20 mouse cellular contexts compared by ENCODE assay signal in the genomic region with DNA sequence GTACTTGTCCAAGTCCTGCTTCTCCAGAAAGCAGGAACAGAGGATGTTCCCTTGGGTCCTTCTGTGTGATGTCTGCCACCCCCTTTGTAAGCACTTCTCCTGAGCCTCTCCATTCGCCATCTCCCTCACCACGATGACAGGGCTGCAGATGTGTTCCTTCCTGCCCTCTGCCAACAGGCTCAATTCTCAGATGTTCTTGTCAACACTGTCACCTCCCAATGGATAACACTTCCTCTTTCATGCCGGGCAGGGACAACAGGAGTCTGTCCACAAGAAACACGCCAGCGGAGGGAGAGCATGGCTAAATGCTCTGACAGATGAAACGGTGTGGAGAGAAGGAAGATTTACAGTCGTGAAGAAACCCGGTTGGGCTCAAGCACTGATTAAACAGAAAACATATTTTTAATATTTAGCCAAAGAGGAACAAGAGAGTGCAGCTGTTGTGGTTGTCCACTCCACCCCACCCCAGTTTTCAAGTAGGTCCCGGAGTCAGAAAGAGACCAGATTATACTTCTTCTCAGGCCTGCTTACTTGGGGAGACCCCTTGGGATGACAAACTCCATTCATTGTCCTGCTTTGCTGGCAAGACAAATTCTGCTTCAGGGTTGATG. TPM values are rescaled to one million over a fixed set of nuclear protein-coding genes. Genes with fewer than 3 reads are reported as not detected.
DNase-seq lines count a peak whose midpoint lies in the region; ATAC-seq lines count a peak whose summit lies in the region.
"Had no signal": no experiment of that assay in that cellular context is flagged by ENCODE, and none has a peak within 500 bp of the region (broad histone marks: within the 10 kb centered on the region; RNA-seq: fewer than 3 reads in every experiment).

No protein-coding gene starts in this region.

- no peak overlapping the region for H3K4me2 ChIP-seq in midbrain, embryonic 11.5 days
- H3K4me2 ChIP-seq: limb, embryonic 13.5 days; liver, embryonic 15.5 days; neural tube, embryonic 12.5 days had no signal

- WGBS in midbrain, embryonic 11.5 days, result 93% methylated on average over 9 of the region's 9 CpGs
- 88% methylated on average over 9 of the region's 9 CpGs for WGBS in midbrain, embryonic 10.5 days

- H3K4me1 ChIP-seq in midbrain, embryonic 11.5 days (ENCODE audit: control insufficient read depth, insufficient read depth, low read length), result no peaks in the 10 kb centered on the region
- no peaks in the 10 kb centered on the region for H3K4me1 ChIP-seq in midbrain, embryonic 10.5 days
- H3K4me1 ChIP-seq in megakaryocyte, embryonic 14.5 days, result peaks cover 26% of the 10 kb centered on the region
- H3K4me1 ChIP-seq: limb, embryonic 13.5 days; liver, embryonic 15.5 days; neural tube, embryonic 12.5 days had no signal

- intact Hi-C loops in heart, postnatal 14 days (cut with DNase I), result no loop called here
- intact Hi-C loops in heart, postnatal 36 days (cut with DNase I), result no loop called here

- H3K4me3 ChIP-seq in midbrain, embryonic 11.5 days (ENCODE audit: low read depth, low read length), result no peak overlapping the region
- no peak overlapping the region for H3K4me3 ChIP-seq in midbrain, embryonic 10.5 days
- peak overlapping the region; percentile 55 for H3K4me3 ChIP-seq in megakaryocyte, embryonic 14.5 days (replicated peaks)
- H3K4me3 ChIP-seq: erythroblast, embryonic 14.5 days; gastrocnemius, adult 2 months; left cerebral cortex, adult 2 months; limb, embryonic 13.5 days; liver, embryonic 15.5 days; neural tube, embryonic 12.5 days had no signal

- no peak overlapping the region for H3K9ac ChIP-seq in midbrain, embryonic 11.5 days (ENCODE audit: low read length)
- H3K9ac ChIP-seq: limb, embryonic 13.5 days; liver, embryonic 15.5 days; neural tube, embryonic 12.5 days had no signal

- DNase-seq in heart, postnatal 14 days, result peak; percentile 30 to 33
- no peak for DNase-seq in heart, postnatal 36 days
- peak; percentile 69 for DNase-seq in midbrain, embryonic 11.5 days (ENCODE audit: low spot score, missing footprints)
- DNase-seq in midbrain, embryonic 10.5 days (ENCODE audit: low spot score), result no peak
- DNase-seq in thymus, postnatal 10 days (ENCODE audit: low spot score in 2 of 2), result no peak
- DNase-seq in c-Kit-positive CD71-positive TER-119-positive erythroid progenitor cells, embryonic 14.5 days (ENCODE audit: low spot score), result no peak
- DNase-seq: adrenal gland, adult 2 months; cerebellum, adult 2 months; gastrocnemius, adult 2 months; kidney, adult 18-20 months; kidney, postnatal 25 days; thymus, postnatal 36 days had no signal

- no peak for ATAC-seq in midbrain, embryonic 11.5 days (ENCODE audit: low FRiP score)
- ATAC-seq: forebrain, embryonic 14.5 days; hindbrain, postnatal 0 days had no signal

- no peak overlapping the region for H3K27ac ChIP-seq in midbrain, embryonic 11.5 days (ENCODE audit: low read depth, low read length)
- H3K27ac ChIP-seq in midbrain, embryonic 10.5 days (replicated peaks), result no peak overlapping the region
- H3K27ac ChIP-seq: gastrocnemius, adult 2 months; hindbrain, postnatal 0 days; left cerebral cortex, adult 2 months; limb, embryonic 13.5 days; liver, embryonic 15.5 days; neural tube, embryonic 12.5 days had no signal

- H3K36me3 ChIP-seq in midbrain, embryonic 11.5 days (ENCODE audit: control insufficient read depth, insufficient read depth, low read length), result no peaks in the 10 kb centered on the region
- no peaks in the 10 kb centered on the region for H3K36me3 ChIP-seq in midbrain, embryonic 10.5 days
- H3K36me3 ChIP-seq in megakaryocyte, embryonic 14.5 days (replicated peaks; ENCODE audit: low read length), result no peaks in the 10 kb centered on the region
- H3K36me3 ChIP-seq: limb, embryonic 13.5 days; liver, embryonic 15.5 days; neural tube, embryonic 12.5 days had no signal

- H3K27me3 ChIP-seq in midbrain, embryonic 11.5 days (ENCODE audit: control insufficient read depth, insufficient read depth, low read length), result no peaks in the 10 kb centered on the region
- H3K27me3 ChIP-seq in midbrain, embryonic 10.5 days (ENCODE audit: low read depth, poor library complexity, severe bottlenecking), result peaks cover 7% of the 10 kb centered on the region
- H3K27me3 ChIP-seq in megakaryocyte, embryonic 14.5 days (replicated peaks), result peaks cover 13% of the 10 kb centered on the region
- H3K27me3 ChIP-seq: limb, embryonic 13.5 days; liver, embryonic 15.5 days; neural tube, embryonic 12.5 days had no signal

- H3K9me3 ChIP-seq in midbrain, embryonic 11.5 days (ENCODE audit: control insufficient read depth, low read length), result no peaks in the 10 kb centered on the region
- H3K9me3 ChIP-seq in midbrain, embryonic 10.5 days (replicated peaks), result no peaks in the 10 kb centered on the region
- no peaks in the 10 kb centered on the region for H3K9me3 ChIP-seq in megakaryocyte, embryonic 14.5 days
- H3K9me3 ChIP-seq: limb, embryonic 13.5 days; liver, embryonic 15.5 days; neural tube, embryonic 12.5 days had no signal

RNA-seq across cellular contexts. Expression of gene Otulinl, which starts 6.8 kb away (rescaled TPM):
- total RNA-seq in heart, postnatal 14 days (2021), result 1 to 10 TPM; 2.0 to 2.7 TPM
- total RNA-seq in heart, postnatal 36 days (2021), result 1 to 10 TPM; 2.3 to 4.1 TPM
- polyA plus RNA-seq in midbrain, embryonic 11.5 days (2014; fragmentation: Nextera tagmentation; extraction: Ambion mirVana), result 6.1 and 7.5 TPM in 2 replicates
- polyA plus RNA-seq in midbrain, embryonic 10.5 days (2016; fragmentation: Nextera tagmentation; extraction: Ambion mirVana), result 5.9 and 6.1 TPM in 2 replicates
- 1.4 TPM in 1 of 2 replicates, not detected in the other for polyA plus RNA-seq in megakaryocyte, embryonic 14.5 days (2012; ENCODE audit: insufficient read depth, low replicate concordance)

RNA-seq across cellular contexts. Expression of gene Otulin, which starts 57.7 kb away (rescaled TPM):
- total RNA-seq in heart, postnatal 14 days (2021), result 10 to 100 TPM; 25.9 to 26.4 TPM
- 10 to 100 TPM; 30.4 to 31.0 TPM for total RNA-seq in heart, postnatal 36 days (2021)
- polyA plus RNA-seq in midbrain, embryonic 11.5 days (2014; fragmentation: Nextera tagmentation; extraction: Ambion mirVana), result 33.3 and 34.0 TPM in 2 replicates
- polyA plus RNA-seq in midbrain, embryonic 10.5 days (2016; fragmentation: Nextera tagmentation; extraction: Ambion mirVana), result 26.8 and 28.2 TPM in 2 replicates
- polyA plus RNA-seq in megakaryocyte, embryonic 14.5 days (2012; ENCODE audit: insufficient read depth, low replicate concordance), result 6.2 and 25.7 TPM in 2 replicates

Comparison
In these comparisons a context has a peak if more than half of its experiments do, and no peak if none do; other contexts are left out.
1. DNase-seq: peak in heart, postnatal 14 days (2 of 2) and midbrain, embryonic 11.5 days (single experiment); none in heart, postnatal 36 days (0 of 2), midbrain, embryonic 10.5 days (single experiment), thymus, postnatal 10 days (0 of 2) and c-Kit-positive CD71-positive TER-119-positive erythroid progenitor cells, embryonic 14.5 days (single experiment).